Mouse (Mus musculus): ENCODE data around the gene Gm37240.

Gm37240 gene

GRCm38 (mm10) chr3:85878911-85879310 lies 8.4 kb downstream of the Gm37240 start:
- DNase-seq (ENCODE audit: low spot score), result no peak

DNA sequence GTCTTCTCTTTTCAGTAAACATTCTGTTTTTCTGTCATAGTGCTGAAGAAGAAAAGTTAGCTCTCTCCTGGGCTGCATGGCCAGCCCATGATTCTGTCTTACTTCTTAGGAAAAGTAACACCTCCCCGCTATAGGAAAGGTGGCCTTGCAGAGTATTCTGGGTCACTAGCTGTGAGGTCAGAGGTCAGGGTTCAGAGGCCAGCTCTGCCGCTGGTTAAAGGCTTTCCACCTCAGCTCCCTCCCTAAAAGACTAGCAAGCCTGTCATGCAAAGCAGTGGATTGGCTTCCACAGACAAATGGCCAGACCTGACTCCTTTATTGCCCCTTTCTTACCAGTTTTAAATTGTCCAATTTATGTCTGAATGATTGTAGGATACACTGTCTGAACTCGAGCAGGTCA lies 23.3 kb downstream of the Gm37240 start:
- no peak for DNase-seq (ENCODE audit: low spot score)

GRCm38 (mm10) chr3:85862886-85863285 lies 24.4 kb downstream of the Gm37240 start:
- no peak for DNase-seq (ENCODE audit: low spot score)

DNA sequence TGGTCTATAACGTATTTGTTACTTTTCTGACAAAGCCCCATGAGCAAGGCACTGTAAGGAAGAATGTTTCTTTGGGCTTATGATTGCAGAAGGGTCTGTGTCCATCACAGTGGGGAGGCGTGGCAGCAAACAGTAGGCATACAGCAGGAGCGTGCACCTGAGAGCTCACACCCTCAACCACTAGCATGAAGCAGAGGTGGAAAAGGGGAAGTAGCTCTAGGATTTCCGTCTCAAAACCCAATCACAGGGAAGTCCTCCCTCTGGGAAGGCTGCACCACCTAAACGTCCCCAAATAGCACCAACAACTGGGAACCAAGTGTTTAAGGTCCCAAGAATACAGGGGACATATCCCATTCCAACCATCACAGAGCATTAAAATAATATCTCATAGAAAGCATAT lies 26.3 kb downstream of the Gm37240 start:
- DNase-seq (ENCODE audit: low spot score), result no peak

- DNase-seq (ENCODE audit: low spot score), result no peak
Observed at GRCm38 (mm10) chr3:85859311-85859710, 28.0 kb downstream of the Gm37240 start.

GRCm38 (mm10) chr3:85858140-85859135 lies 28.9 kb downstream of the Gm37240 start:
- DNase-seq (ENCODE audit: low spot score), result no peak

DNA sequence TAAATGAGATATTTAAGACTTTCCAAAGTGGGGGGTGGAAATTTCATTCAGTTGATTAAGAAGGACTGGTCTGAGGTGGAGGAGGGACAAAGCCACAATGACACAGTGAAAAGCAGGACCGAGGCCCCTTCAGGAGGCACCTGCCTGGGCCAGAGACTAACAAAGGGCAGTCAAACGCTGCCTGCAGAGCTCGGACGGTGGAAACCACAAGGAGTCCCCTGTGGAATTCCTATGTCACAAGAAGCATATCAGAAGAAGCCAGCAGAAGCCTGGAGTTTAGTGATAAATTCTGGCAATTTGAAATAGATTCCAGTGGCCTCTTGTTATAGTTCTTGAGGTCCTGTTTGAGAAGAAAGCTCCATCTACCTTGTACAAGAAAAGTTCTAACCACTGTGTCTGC lies 30.2 kb downstream of the Gm37240 start:
- DNase-seq (ENCODE audit: low spot score), result no peak

DNA sequence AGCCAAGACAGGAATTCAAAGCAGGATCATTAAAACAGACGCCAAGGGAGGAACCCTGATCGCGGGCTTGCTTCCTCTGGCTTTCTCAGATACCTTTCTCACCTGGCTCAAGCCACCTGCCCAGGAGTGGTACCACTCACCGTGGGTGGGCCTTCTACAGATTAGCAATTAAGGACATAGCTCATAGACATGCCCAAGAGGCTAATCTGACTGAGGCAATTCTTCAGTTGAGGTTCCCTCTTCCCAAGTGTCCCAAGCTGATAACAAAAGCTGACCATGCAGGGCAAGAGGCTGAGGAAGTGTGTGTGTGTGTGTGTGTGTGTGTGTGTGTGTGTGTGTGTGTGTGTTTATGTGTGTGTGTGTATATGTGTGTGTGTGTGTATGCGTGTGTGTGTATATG lies 31.4 kb downstream of the Gm37240 start:
- no peak for DNase-seq (ENCODE audit: low spot score)

DNA sequence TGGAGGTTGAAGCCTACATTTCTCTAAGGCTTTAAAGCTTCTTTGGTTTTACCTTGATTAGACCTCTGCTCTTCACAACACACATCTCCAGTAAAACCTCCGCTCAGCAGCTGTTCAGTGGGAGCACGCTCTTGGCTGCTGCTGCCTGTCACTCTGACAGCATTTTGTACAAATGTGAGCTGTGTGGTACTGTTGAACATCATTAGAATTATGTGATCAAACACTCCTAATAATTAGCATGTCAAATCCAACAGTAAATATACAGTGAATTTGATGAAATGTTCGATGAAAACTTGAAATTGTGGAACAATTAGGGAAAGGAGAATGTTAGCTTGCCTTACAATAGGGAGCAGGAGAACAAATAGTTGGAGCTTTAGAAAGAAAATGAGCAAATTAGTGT lies 32.3 kb downstream of the Gm37240 start:
- DNase-seq (ENCODE audit: low spot score), result no peak

GRCm38 (mm10) chr3:85854143-85854542 lies 33.2 kb downstream of the Gm37240 start:
- no peak for DNase-seq (ENCODE audit: low spot score)

DNA sequence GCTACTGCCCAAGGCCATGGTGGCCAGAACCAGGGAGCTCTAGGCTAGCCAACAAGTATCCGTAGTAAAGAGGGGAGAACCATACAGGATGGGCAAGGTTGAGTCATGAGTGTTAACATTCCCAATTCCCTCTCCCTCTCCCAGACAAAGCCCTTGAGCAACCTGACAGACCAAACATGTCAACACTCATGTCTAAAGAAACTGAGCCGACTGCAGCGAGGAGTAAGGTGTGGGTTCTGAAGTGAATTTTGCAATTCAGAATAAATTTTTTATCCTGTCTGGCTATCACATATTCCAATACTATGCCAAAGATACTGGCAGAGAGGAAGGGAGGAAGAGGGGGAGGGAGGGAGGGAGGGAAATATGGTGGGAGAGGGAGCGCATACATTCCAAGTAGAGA lies 33.6 kb downstream of the Gm37240 start:
- DNase-seq (ENCODE audit: low spot score), result no peak

DNA sequence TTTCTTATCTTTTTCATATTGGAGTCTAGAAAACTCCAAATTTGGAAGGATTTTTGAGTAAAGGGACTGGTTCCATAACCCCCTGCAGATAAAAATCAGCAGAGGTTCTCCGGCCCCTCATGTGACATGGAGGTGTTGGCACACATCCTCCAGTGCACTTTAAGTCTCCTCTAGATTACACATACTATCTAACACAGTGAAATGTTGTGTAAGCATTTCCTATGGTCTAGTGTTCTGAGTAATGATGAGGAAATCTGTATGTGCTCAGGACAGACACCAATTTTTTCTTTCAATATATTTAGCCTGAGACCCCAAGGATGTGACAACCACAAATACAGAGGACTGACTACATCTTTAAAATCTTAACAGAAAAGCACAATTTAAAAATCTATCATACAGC lies 37.2 kb downstream of the Gm37240 start:
- DNase-seq (ENCODE audit: low spot score), result no peak

GRCm38 (mm10) chr3:85846316-85846715 lies 41.0 kb downstream of the Gm37240 start:
- DNase-seq (ENCODE audit: low spot score), result no peak

DNA sequence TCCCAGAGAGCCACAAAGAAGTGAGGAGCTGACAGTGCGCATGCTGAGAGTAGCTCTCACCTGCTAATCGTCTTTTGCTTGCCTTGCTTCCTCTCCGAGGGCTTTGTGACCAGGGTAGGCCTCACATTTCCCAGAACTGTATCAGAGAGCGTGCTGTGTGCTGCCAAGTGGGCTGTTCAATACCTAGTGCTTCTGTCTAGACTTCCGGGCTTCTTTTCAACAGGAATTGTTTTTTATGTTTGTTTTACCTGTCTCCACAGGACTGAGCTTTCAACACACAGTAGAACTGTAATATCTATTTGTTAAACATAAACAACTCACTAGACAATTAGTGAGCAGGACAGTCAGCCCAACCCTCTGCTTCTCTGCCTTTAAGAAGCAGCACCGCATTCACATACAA lies 42.0 kb downstream of the Gm37240 start:
- no peak for DNase-seq (ENCODE audit: low spot score)

DNA sequence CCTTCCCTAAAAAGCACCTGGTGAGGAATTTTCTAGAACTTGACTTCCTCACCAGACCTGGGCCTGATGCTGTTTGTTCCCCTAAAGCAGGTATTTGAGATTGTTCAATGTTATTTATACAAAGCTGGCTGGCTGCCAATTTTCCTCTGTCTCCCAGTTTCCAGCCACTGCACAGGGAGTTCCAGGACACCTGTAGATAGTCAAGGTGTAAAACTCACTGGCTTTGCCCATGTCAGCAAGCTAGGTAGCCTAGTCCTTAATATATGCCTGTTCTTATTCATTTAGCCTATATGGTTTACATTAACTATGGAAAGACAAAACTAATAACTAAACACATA lies 44.5 kb downstream of the Gm37240 start:
- no peak for DNase-seq (ENCODE audit: low spot score)

DNA sequence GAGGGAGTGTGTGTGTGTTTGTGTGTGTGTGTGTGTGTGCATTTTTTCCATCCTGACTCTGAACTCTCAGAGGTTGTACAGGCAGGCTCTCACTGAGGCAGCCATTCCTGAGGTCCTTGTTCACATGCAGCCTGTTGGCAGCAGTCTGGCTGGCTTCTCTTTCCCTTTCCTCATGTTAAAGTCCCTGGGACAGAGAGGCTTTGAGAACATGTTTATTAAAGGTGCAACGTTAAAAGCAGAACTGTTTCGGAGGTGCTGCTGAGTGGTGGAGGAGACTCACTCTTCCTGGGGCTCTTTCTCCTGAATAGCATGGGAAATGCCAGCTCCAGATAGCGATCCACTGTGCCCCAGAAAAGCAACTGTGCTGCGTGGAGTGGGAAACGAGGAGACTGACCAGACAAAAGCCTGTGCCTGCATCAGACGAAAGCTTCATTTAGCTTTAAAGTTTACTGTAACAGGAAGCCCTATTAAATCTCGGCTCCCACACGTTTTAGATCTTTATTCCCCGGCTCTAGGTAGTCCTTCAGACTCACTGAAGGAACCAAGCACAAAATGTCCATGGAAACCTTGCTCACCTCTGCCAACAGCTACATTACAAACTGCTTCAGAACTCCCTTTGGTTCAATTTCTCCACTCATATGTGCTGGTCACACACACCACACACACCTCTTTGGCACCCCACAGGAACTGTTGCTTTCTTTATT lies 45.0 kb downstream of the Gm37240 start:
- no peak for DNase-seq (ENCODE audit: low spot score)

DNA sequence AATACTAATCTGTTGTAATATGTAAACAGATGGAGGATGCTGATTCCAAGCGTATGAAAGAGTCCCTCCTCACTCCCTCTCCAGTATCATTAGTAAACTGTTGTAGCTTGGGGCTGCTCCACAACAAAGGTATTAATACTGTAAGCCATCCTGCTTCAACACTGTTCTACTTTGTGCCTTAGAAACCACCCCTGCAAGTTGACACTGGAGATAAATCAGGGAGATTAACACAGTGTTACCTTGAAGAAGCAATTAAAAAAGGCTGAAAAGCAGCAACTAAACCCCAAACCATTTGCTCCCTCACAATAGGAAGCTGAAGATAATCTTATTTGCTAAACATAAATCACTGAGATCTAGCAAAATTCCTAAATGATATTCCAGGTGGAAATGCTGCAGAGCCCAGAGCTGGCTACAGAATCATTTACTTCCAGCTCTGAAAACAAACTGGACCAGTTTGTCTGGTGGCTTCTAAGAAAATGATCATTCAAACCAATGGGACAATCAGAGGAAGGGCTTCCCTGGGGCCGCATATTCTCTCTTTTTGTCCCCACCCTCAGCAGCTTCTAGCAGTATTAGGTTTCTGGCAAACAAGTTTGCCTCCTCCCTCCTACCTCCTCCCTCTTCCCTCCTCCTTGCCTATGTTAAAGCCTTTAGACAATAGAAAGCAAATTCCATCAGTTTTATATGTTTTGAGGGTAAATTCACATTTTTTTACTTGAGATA lies 45.7 kb downstream of the Gm37240 start:
- DNase-seq (ENCODE audit: low spot score), result no peak

DNA sequence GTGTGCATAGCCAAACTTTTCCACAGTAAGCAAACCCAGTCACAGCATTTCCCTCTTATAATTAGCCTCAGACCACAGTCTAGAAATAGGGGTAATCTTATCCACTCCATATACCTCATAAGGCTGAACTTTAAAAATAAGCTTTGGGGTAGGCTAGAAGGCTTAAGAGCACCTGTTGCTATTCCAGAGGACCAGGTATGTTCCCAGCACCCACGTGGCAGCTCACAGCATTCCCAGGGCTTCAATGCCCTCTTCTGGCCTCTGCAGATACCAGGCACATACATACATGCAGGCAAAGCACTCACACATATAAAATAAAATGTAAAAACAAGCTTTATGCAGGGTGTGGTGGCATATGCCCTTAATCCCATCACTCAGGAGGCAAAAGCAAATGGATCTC lies 53.7 kb downstream of the Gm37240 start:
- no peak for DNase-seq (ENCODE audit: low spot score)

DNA sequence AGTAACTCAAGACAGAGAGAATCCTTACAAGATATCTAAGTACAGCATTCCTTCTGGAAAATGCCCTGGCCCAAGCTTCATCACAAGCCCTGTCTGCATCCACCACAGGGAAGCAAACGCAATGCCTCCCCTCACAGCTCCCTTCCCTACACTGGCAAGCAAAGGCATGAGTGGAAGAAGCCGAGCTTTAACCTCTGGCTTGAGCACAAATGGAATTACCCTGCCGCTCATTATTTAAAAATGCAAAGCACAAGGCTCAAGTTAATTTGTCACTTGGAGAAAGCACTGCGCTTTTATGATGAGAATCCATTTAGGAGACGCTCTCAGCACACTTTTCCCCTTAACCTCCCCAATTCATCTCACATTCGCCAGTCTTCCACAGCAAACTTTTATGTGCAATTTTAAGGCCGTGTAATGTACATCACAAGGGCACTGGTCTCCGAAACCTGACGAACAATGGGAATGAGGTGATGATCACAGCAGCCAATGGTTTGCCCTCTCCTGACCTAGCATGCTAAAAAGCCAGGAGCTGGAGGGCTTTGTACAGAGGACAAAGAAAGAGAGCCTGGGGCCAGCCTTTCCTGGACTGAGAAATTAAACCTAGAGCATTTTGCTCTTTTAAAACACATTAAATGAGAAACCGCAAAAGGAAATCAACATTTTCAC lies 54.7 kb downstream of the Gm37240 start:
- no peak for DNase-seq (ENCODE audit: low spot score)

GRCm38 (mm10) chr3:85831785-85832184 lies 55.5 kb downstream of the Gm37240 start:
- no peak for DNase-seq (ENCODE audit: low spot score)

DNA sequence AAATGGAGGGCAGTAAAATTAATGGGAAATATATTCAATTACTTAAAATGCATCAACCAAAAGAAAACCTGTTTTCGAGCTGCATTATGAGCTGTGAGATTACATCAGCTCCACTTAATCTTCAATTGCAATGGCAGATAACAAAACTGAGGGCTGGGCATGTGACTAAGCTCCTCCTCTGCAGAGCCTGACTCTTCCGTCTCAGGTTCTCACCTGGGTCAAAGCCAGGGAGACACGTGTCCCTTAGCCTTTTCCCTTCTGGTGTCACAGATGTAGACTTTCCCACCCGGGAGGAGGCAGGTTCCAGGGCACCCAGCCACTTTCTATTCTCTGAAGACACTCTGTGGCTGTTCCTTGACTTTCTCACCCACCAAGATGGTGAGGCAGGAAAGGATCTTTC lies 58.3 kb downstream of the Gm37240 start:
- DNase-seq (ENCODE audit: low spot score), result no peak

- DNase-seq (ENCODE audit: low spot score), result no peak
Observed at GRCm38 (mm10) chr3:85827815-85828214, 59.5 kb downstream of the Gm37240 start.
